Mouse (Mus musculus): ENCODE results near the gene Faah.

Faah gene

DNA sequence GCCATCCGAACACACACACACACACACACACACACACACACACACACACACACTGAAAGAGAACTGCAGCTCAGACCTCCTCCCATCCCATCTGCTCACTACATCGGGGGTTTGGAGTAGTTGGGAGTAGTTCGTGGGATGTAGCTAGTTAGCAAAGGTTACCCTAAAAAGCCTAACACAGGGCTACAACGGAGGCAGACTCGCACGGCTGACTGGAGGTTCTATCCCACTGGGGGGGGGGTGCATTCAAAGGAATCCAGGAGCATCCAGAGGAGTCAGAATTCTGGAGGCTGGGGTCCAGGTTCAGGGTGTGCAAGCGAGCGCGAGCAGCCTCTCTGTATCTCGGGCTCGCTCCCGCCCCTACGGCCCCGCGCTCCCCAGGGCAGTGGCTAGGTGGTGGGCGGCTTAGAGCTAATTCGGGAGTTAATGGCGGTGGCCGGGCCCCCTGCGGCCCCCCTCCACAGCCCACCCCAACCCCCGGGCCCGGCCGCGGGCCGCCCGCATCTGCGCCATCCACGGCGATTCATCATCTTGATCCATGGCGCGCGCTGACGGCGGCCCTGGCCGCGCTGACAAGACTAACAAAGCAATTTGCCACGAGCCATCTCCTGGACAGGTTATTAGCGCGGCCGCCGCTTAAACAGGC is 73.9 kb downstream of the Faah start:
- no peak for DNase-seq (ENCODE audit: low spot score in 2 of 2)

DNA sequence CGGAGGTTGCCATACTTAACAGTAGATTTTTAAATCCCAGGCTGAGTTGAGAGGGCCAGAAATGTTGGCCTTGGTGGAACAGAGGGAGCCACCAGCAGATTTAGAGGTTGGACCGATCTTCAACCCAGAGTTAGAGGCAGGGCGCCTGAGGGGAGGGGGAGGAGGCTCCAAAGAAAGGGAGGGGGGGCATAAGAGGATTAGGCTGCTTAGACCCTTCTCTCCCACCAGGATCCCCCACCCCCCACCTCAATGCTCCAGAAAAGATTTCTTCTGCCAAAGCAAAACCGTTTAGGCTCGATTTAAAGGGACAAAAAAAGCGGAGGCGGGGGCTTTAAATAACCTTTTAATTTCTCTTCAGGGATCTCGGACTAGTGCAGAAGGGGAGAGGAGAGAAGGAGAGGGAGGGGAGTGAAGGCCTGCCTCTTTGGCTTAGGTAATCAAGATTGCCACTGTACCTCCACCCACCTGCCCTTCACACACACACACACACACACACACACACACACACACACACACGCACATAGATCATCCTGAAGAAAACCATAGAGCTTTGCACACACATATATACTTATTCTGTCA is 76.4 kb downstream of the Faah start:
- DNase-seq (ENCODE audit: low spot score in 2 of 2): no peak

- DNase-seq (ENCODE audit: low spot score in 2 of 2): no peak
Measured at GRCm38 (mm10) chr4:115940681-115941080, 77.0 kb downstream of the Faah start.

DNA sequence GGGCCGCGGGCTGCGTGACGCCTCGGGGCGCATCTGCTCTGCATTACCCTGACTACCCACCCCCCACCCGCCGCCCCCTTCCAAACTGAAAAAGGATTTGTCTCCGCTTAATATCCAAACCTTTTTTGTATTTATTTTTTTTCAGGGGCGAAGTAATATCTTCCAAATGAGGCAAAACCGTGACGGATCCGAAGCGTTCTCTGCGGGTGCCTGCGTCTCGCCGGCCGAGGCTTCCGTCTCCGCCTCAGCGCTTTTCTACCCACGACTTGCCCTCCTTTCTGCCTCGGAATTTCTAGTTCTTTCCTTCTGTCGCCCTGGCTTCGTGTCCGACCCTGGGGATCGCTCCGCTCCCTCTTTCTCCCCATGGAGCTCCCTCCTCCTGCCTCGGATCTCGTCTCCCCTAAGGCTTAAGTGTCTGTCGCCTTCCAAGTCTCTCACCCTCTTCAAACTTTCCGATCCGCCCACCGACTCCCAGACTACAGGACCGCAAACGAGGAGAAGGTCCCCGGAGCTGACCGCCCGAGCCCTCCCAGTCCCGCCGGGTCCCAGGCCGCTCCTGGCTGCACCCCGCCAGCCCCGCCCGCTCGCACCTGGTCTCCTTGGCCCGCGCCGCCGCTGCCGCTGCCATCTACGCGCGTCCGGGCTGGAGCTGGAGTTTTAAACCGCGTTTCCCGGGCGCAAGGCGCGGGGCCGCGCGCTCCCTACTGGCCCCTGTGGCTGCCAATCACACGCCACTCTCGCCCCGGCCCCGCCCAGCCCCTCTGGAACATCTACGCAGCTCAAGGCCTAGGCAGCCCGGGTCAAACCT is 78.2 kb downstream of the Faah start, which contains the start of gene Dmbx1:
Gene Dmbx1 (minus strand): TSS at position 632 of the 808 bp plus-strand sequence.
- DNase-seq (ENCODE audit: low spot score in 2 of 2): no peak

- no peak for DNase-seq (ENCODE audit: low spot score in 2 of 2)
Measured at GRCm38 (mm10) chr4:115938276-115939160, 79.2 kb downstream of the Faah start.

DNA sequence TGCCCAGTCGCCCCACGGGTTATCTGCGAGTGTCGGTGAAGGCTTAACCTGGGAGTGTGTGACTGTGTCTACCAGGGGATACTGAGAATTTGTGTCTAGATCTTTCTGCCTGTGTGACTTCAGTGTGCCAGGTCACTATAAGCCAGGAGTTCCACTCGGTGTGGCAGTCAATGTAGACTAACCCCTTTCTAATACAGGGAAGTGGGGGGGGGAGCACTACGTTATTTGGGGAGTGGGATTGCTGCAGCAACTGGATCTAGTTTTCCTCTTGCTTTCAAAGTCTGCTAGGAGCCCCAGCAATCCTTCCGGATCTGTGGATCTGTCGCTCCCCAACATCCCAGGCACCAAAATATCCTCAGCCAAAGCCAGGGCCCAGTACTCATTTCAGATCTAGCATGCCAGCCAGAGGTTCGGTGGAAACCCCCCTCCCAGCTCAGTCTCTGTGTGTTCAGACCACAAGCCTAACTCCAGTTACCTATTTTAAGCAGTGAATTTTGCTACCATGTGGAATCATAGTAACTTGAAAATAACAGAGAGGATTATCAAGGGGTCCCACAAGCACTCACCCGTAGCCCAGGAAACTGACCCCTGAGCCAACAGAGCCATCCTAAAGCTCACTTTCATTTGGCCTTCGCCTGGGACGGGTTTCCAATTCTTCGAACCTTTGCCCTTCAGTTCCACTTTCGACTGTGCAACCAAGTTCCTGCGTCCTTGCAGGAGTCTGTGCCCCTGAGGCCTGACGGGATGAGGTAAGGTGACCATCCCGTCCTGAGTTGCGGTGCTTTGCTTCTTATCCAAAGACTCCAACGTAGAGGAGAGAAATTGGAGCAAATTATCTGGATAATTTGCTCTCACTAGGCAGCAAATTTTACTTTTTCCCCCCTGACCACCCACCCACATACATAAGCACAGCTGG is 80.4 kb downstream of the Faah start:
- DNase-seq (ENCODE audit: low spot score in 2 of 2): no peak

DNA sequence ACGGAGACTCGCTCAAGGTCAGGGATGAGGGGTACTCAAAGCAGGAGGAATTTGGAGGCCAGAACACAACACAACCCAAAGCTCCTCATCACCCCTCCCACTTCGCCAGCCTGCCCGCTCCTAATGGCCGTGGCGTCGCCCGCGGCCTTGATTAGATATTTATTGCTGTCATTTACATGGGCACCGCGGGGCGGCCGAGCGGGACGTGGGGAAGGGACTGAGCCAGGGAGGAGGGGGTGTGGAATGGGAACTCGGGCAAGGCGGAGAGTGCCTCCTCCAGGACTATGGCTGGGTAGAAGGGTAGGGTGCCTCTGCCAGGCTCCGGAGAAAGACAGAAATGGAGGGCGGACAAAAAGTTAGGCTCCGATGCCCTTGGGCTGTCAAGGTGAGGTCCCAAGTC is 81.1 kb downstream of the Faah start:
- no peak for DNase-seq (ENCODE audit: low spot score in 2 of 2)

GRCm38 (mm10) chr4:115935835-115936581 is 81.7 kb downstream of the Faah start:
- no peak for DNase-seq (ENCODE audit: low spot score in 2 of 2)

GRCm38 (mm10) chr4:115931556-115932088 is 86.1 kb downstream of the Faah start:
- DNase-seq (ENCODE audit: low spot score in 2 of 2): no peak

GRCm38 (mm10) chr4:115927637-115928036 is 90.1 kb downstream of the Faah start:
- DNase-seq (ENCODE audit: low spot score in 2 of 2): no peak

DNA sequence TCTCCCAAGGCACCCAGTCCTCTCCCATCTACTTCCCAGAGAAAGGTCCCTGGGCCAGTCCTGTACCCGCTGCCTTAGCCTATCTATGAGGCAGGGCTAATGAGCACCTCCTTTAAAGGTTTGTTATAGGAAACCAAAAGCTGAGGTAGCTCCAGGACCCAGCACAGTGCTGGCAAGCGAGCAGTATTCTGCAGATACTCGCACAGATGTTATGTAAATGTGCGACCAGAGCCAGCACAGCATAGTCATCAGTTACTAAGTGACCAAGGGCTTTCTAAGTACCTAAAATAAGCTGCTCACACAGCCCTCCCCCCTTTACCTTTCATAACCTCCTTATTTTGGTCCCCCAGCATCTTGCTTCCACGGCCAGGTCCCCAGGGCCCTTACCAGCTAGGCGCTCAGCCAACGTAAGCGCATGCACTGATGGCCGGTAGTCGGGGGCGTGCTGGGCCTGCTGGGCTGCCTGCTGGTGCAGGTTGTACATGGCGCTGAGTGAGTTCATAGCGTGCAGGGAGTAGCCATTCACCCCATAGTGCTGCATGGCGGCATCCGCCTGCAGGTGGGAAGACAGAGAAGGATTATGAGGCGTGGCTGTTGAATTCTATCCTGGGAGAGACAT is 94.4 kb downstream of the Faah start:
- DNase-seq (ENCODE audit: low spot score in 2 of 2): no peak

- no peak for DNase-seq (ENCODE audit: low spot score in 2 of 2)
Measured at GRCm38 (mm10) chr4:115922688-115923087, 95.0 kb downstream of the Faah start.

DNA sequence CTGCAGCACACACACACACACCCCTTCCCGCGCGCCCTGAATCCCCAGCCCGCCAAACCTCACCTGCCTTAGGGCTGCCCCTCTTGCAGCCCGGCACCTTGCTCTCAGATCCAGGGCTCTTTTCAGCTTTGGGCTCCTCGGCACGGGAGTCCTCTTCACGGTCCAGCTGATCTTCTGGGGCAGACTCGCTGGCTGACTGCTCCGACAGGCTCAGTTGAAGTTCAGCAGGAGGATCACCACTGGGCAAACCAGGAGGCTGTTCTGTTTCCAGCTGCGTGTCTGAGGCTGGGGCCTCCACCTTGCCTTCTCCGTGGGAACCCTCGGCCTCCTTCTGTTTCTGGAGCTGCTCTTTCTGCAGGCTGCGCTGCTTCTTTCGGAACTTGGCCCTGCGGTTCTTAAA is 97.8 kb downstream of the Faah start:
- DNase-seq (ENCODE audit: low spot score in 2 of 2): no peak
